ENCODE assay signal across 30 mouse cellular contexts in genomic region chr15:100832144-100832543, GRCm38 (mm10). TPM values are rescaled to one million over a fixed set of nuclear protein-coding genes. Genes with fewer than 3 reads are reported as not detected.
DNase-seq lines count a peak whose midpoint lies in the region; ATAC-seq and TF ChIP-seq lines count a peak whose summit lies in the region.
"Had no signal": no experiment of that assay in that cellular context is flagged by ENCODE, and none has a peak within 500 bp of the region (broad histone marks: within the 10 kb centered on the region; RNA-seq: fewer than 3 reads in every experiment).

No protein-coding gene starts in this region.

- no peak for TF ChIP-seq CTCF in left cerebral cortex, adult 2 months (IDR thresholded peaks at IDR 0.05)
- no peak for TF ChIP-seq CTCF in cortical plate, adult 2 months (IDR thresholded peaks at IDR 0.05; ENCODE audit: extremely low read depth, insufficient read depth, low read length)
- TF ChIP-seq CTCF in hindbrain, postnatal 0 days (IDR thresholded peaks at IDR 0.05; ENCODE audit: low read depth): no peak

- no peaks in the 10 kb centered on the region for H3K27me3 ChIP-seq in hindbrain, postnatal 0 days (ENCODE audit: insufficient read depth, low read length)
- H3K27me3 ChIP-seq: limb, embryonic 15.5 days; liver, embryonic 15.5 days; stomach, embryonic 15.5 days had no signal

- H3K9me3 ChIP-seq in hindbrain, postnatal 0 days (ENCODE audit: low read length): no peaks in the 10 kb centered on the region
- H3K9me3 ChIP-seq: forebrain, embryonic 10.5 days; heart, embryonic 10.5 days; limb, embryonic 15.5 days; liver, embryonic 15.5 days; lung, embryonic 15.5 days; stomach, embryonic 15.5 days had no signal

- H3K27ac ChIP-seq in left cerebral cortex, adult 2 months: peak overlapping the region; percentile 93
- H3K27ac ChIP-seq in cortical plate, adult 2 months (ENCODE audit: insufficient read depth, low read length): peak overlapping the region; percentile 78; the same call in 1 of the 2 replicates
- H3K27ac ChIP-seq in hindbrain, postnatal 0 days: no peak overlapping the region
- H3K27ac ChIP-seq: embryonic facial prominence, embryonic 10.5 days; heart, embryonic 10.5 days; limb, embryonic 15.5 days; liver, embryonic 15.5 days; lung, embryonic 15.5 days; stomach, embryonic 15.5 days had no signal

- peaks cover 4% of the 10 kb centered on the region; the same call in 1 of the 2 replicates for H3K4me1 ChIP-seq in cortical plate, adult 2 months (ENCODE audit: control insufficient read depth, insufficient read depth, low read length)
- no peaks in the 10 kb centered on the region for H3K4me1 ChIP-seq in hindbrain, postnatal 0 days (ENCODE audit: insufficient read depth, low read length)
- H3K4me1 ChIP-seq: heart, embryonic 10.5 days; liver, embryonic 15.5 days; lung, embryonic 15.5 days; stomach, embryonic 15.5 days had no signal

- intact Hi-C loops in left cerebral cortex, adult 2 months (cut with DNase I): loop anchor here (2.0 to 5.0 kb wide), 3 partner anchors 91 to 175 kb away; no protein-coding TSS in a partner anchor
- intact Hi-C loops in left cerebral cortex, postnatal 4 days (cut with DNase I): no loop called here

- 80% methylated on average over 8 of the region's 8 CpGs for WGBS in hindbrain, postnatal 0 days

- peak in 1 of 2 experiments; percentile 45 for DNase-seq in left cerebral cortex, adult 2 months (ENCODE audit: extremely low spot score in 1 of 2, low spot score in 2 of 2)
- no peak for DNase-seq in left cerebral cortex, postnatal 4 days
- peak; percentile 38 to 77 for DNase-seq in layer of hippocampus, adult 18-20 months (ENCODE audit: low spot score in 2 of 2)
- DNase-seq in layer of hippocampus, postnatal 36 days: peak; percentile 41 to 44
- no peak for DNase-seq in lung, postnatal 4 days
- DNase-seq in hindbrain, postnatal 0 days (ENCODE audit: low spot score): no peak
- DNase-seq: adrenal gland, adult 8-10 months; cerebellum, adult 9-11 months; gastrocnemius, postnatal 10 days; heart, postnatal 4 days; kidney, postnatal 36 days; lung, postnatal 36 days; thymus, adult 18-20 months; thymus, postnatal 4 days had no signal

- H3K4me2 ChIP-seq in hindbrain, postnatal 0 days (ENCODE audit: low read depth, low read length): no peak overlapping the region
- H3K4me2 ChIP-seq: limb, embryonic 15.5 days; liver, embryonic 15.5 days; lung, embryonic 15.5 days; stomach, embryonic 15.5 days had no signal

- no peak overlapping the region for H3K4me3 ChIP-seq in left cerebral cortex, adult 2 months
- H3K4me3 ChIP-seq in cortical plate, adult 2 months (ENCODE audit: insufficient read depth, low read length): no peak overlapping the region
- no peak overlapping the region for H3K4me3 ChIP-seq in hindbrain, postnatal 0 days (ENCODE audit: low read length)
- H3K4me3 ChIP-seq: embryonic facial prominence, embryonic 10.5 days; forebrain, embryonic 10.5 days; heart, embryonic 10.5 days; limb, embryonic 15.5 days; liver, embryonic 15.5 days; lung, embryonic 15.5 days; stomach, embryonic 15.5 days had no signal

- TF ChIP-seq POLR2A in cortical plate, adult 2 months (IDR thresholded peaks at IDR 0.05; ENCODE audit: extremely low read depth, insufficient read depth, low read length): no peak

- H3K9ac ChIP-seq in hindbrain, postnatal 0 days (replicated peaks; ENCODE audit: low read length): no peak overlapping the region
- H3K9ac ChIP-seq: limb, embryonic 15.5 days; liver, embryonic 15.5 days; lung, embryonic 15.5 days; stomach, embryonic 15.5 days had no signal

- no peaks in the 10 kb centered on the region for H3K36me3 ChIP-seq in hindbrain, postnatal 0 days (ENCODE audit: insufficient read depth, low read length)
- H3K36me3 ChIP-seq: embryonic facial prominence, embryonic 10.5 days; forebrain, embryonic 10.5 days; heart, embryonic 10.5 days; limb, embryonic 15.5 days; liver, embryonic 15.5 days; lung, embryonic 15.5 days; stomach, embryonic 15.5 days had no signal

- no peak for ATAC-seq in hindbrain, postnatal 0 days
- ATAC-seq: activated CD4-positive, CD25-positive, alpha-beta regulatory T cell, adult 4 months; forebrain, embryonic 16.5 days; hindbrain, embryonic 16.5 days; intestine, embryonic 16.5 days had no signal

RNA-seq across cellular contexts. Expression of gene Scn8a, which starts 37.5 kb away (rescaled TPM):
- 100 to 1,000 TPM; 250 to 260 TPM for total RNA-seq in left cerebral cortex, adult 2 months (2021)
- 100 to 1,000 TPM; 106 to 113 TPM for total RNA-seq in left cerebral cortex, postnatal 4 days (2021)
- 111 and 115 TPM in 2 replicates for polyA plus RNA-seq in cortical plate, adult 2 months (2012; rRNA removed)
- total RNA-seq in layer of hippocampus, adult 18-20 months (2021): 100 to 1,000 TPM; 212 to 229 TPM
- total RNA-seq in layer of hippocampus, postnatal 36 days (2021): 100 to 1,000 TPM; 223 to 249 TPM
- total RNA-seq in hindbrain, postnatal 0 days (2014; rRNA removed): 40.1 and 45.7 TPM in 2 replicates
- polyA plus RNA-seq in hindbrain, postnatal 0 days (2015; fragmentation: Nextera tagmentation; extraction: Ambion mirVana): 26.9 and 32.4 TPM in 2 replicates
- total RNA-seq: common myeloid progenitor, adult 5-6 weeks; granulocyte monocyte progenitor cell, adult 5-6 weeks; megakaryocyte-erythroid progenitor cell, adult 5-6 weeks had no signal
- polyA plus RNA-seq: C2C12 had no signal

Comparison
In these comparisons a context has a peak if more than half of its experiments do, and no peak if none do; other contexts are left out.
1. DNase-seq: peak in layer of hippocampus, adult 18-20 months (2 of 2) and layer of hippocampus, postnatal 36 days (2 of 2); none in left cerebral cortex, postnatal 4 days (single experiment), lung, postnatal 4 days (0 of 2) and hindbrain, postnatal 0 days (single experiment).